Mouse (Mus musculus): ENCODE results near the gene St8sia6.
"Not testable (repeated sequence)": the region's sequence is repeated elsewhere in the genome, so short reads cannot be mapped to it uniquely, and the experiment has no call there.

St8sia6 gene

DNA sequence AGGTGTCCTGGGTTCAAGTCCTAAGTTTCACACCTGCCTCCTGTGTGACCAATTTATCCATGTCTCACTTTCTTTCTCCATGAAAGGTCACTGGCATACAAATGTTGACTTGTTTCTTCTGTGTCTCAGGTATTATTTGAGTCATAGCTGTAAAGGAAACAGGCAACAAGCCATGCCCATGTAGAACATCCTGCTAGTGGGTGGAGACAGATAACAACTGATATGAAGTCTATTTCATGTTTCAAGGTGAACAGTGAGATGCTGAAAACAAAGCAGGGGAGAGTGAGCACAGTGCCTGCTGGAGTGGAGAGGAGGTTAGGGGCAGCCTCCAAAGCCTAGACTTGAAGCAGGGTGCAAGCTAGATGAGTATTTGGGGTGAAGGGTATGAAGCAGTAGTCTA is 33.5 kb downstream of the St8sia6 start:
- no peak for DNase-seq

DNA sequence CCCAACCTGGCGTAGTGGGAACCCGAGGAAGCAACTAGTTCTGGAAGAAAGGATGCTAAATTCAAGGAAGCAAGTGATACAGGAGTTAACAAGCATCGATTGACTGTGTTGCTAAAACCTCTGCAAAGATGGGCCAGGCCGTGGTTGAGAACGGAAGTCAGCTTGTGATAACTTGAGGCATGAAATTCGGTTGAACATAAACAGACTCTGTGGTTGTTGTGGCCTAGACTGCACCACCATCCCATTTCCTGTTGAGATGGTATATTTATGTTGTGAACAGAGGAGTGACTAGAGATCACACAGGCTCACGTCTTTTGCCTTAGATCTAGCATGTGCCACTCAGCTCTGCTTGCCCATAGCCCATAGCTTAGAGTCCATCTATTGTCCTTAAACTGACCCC is 36.5 kb downstream of the St8sia6 start:
- peak; percentile 22 for DNase-seq

DNA sequence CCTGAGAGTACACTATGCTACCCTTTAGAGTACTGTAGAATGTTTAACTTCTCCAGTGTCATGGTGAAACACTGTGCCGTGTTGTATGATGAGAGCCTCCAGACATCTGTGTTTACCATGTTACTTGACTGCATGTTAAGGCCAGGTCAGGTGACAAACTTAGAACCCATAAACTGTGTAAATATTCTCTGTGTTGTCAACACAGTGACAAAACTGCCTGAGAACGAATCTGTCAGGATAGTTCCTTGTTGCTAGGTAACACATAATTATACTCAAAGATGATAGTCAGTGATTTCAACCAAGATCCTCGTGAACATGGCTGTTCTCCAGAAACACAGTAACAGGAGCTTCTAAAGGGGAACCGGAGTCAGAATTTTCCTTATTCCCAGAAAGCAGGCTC is 38.1 kb downstream of the St8sia6 start:
- DNase-seq, result no peak

DNA sequence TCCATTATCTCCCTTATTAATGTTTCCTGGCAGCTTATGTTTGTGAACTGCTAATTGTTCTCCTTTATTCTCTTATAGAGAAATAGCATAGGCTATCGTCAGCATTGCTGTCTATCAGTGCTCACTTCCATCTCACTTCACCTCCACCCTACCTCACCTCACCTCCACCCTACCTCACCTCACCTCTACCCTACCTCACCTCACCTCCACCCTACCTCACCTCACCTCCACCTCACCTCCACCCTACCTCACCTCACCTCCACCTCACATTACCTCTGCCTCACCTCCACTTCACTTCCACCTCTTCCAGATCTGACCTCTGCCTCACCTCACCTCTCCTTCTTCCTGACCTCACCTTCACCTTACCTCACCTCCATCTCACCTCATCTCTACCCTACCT is 42.2 kb downstream of the St8sia6 start:
- DNase-seq, result no peak

DNA sequence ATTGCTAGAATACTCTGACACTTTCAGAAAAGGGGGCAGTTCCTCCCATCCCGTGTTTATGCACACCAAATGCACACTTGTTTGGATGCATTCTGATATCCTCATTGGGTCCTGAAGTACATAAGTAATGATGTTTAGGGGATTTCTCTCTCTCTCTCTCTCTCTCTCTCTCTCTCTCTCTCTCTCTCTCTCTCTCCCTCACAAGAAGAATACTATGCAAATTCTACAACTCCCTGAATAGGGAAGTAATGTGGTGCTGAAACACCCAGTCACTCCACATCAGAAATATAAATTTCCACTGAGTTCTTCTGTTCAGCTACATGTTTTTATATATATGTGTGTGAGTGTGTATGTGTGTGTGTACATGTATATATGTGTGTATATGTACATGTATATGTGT is 43.1 kb downstream of the St8sia6 start:
- no peak for DNase-seq

DNA sequence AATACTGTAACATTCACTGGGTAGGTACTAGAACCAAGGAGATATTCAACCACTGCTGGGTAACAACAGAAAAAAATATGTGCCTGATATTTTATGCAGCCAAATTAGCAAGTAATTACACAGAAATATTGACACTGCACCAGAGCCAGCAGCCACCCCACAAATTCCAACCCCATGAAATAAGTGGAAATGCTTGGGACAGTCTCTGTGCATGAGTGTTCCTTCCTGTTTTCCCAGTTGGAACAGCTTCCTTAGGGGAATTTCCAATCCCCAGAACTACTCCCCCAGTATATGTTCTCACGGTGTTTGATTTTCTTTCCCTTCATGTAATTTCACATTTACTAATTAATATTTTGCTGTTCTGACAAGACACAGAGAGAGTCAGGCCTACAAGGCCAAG is 43.8 kb downstream of the St8sia6 start:
- DNase-seq, result no peak

DNA sequence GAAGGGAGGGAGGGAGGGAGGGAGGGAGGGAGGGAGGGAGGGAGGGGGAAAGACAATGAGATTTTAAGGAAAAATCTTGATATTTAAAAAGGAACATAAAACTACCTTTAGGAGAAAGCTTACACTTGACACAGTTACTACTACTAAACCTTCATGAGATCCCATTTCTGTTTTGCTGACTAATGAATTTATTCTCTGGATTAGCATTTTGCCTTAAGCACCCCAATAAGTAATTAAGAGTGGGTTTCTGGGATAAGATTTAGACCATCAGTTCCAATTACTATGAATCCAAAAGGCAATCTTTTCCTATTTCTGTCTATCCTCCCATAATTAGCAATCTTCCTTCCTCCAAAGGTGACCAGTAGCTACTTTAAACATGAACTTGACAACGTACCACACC is 44.7 kb downstream of the St8sia6 start:
- no peak for DNase-seq

DNA sequence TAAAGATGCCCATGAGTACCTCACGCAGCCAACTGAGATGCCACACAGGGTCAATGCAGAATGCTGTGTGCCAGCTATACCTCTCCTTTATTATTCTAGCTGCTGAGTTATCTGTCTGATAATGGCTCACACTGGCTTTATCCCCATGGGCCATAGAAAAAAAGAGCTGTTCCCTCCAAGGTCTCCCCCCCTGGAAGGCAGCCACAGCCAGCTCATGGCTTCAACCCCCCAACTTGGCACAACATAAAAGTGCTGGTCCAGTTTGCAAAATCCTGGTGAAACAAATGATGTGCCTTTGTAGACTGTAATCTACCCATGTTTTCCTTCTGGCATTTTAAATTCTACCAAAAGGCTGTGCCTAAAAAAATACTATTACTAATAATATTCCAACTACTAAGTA is 46.3 kb downstream of the St8sia6 start:
- DNase-seq, result no peak

DNA sequence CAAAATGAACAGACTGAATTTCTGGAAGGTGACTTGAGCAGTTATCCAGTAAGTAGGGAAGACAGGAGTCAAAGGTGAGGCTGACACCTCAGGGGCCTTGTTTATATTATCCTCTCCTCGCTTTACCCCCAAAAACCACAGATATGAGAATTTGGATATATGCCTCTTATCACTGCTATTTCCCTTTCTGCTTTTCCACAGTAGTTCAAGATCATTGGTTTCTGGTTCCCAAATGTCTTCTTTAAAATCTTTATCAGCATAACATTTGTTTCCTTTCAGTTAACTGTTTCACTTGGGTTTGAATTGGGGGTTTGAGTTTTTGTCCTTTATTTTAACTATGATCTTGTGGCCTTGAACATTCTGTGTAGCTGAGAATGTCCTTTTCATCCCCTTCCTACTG is 47.8 kb downstream of the St8sia6 start:
- DNase-seq, result no peak

DNA sequence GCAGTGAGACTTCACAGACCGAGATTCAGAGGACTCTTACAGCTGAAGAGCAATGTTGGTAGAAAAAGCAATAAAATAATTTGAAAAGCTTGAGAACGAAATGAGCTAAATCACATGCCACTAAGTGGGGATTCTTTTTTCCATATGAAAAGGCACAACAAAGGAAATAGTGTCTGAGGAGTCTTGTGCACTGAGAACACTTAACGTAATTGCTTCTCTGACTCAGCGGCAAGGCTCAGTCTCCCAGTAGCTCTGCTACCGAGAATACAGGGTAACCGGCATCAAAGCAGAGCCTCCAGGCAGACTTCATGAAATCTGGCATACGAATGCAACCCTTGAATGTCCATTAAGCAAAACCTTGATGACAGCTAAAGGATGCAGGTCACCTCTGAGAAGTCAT is 55.2 kb downstream of the St8sia6 start:
- DNase-seq, result no peak

DNA sequence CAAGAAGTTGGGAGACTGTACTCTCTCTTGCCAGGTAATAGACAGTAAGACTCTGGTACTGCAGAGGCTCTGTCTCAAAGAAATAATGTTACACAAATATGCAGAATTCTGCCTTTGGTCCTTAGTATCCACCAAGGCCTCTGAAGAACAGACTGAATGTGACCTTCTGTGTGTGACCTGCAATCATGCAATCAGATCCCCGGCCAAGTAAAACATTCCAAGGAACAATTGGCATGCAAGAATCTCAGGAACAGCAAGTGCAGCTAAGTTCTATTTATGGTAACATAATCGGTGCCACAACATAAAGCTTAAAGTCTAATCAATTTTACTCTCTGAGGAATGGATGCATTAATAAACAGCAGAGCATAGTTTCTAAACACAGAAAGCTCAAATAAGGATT is 66.0 kb downstream of the St8sia6 start:
- peak; percentile 4 for DNase-seq

DNA sequence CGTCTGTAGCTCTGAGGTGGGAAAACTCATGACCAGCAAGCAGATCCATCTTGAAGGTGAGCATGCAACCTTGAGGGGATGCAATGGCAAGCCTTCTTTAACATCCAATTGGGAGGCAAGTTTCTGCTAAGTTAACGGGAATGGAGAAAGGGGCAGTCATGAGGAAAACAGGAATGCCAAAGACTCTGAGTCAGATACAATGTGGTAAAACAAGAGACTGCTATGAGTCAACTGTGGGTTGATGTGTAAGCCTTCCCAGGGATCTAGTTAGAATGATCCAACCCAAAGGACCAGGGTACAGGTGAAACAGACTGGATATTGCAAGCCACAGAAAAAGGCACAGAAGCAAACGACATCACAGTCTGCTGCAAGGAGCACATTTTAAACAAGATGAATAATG is 68.3 kb downstream of the St8sia6 start:
- DNase-seq, result no peak

DNA sequence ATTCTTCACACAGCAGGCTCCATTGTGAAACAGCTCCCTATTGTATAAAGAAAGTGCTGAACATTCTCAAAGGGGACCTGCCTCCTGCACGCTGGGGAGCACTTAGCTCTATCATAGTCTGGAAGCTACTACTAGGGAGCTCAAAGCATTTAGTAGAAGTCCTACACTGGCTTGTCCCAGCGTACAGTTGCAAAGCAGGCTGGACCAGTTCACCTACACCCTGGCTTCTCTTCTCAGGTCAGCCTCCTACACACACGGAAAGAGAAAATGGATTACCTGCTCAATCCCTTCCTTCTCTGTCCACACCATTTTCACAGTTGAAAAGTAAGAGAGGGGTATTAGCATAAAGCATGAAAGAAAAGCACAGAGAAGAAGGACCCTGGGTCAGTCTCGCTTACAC is 71.6 kb downstream of the St8sia6 start:
- DNase-seq, result peak; percentile 15

DNA sequence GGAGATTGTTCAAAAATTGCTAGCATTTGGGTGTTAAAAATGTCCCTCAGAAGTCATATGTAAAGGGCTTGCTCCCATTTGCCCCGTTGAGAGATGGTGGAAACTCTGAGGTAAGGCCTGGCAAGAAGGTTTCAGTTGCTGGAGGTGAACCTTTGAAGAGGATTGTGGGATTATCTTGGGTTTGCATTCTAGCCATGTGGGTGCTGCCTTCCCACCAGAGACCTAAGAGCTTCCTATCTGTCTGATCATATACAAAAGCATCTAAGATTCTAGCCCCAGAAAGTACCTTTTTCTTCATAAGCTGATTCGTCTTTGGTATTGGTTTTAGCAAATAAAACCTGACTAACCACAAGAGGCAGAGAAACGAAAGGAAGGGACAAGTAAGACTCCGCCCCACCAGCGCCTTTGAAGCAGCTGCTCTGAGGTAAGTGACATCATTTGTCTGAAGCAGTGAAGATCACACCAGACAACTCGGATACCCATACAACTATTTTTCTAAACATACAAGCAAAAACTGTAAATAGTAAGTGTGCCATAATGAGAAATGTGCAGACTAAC is 75.2 kb downstream of the St8sia6 start:
- no peak for DNase-seq

DNA sequence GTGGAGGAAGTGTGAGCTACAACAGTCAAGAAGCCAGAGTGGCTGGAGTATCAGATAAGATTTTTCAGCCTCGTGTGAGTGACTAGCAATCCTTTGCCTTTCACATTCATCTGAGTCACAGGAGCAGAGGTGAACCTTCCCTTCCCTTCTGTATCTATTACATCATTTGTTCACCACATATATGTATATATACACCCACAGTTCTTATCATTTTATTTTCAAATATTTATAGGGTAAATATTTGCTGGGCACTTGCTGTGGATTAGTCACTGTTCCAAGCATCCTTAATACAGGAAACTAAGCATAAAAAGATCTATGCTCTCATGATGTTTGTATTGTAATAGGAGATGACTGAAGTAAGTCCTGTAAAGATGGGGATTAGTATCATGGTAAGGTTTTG is 85.1 kb downstream of the St8sia6 start:
- DNase-seq, result no peak

DNA sequence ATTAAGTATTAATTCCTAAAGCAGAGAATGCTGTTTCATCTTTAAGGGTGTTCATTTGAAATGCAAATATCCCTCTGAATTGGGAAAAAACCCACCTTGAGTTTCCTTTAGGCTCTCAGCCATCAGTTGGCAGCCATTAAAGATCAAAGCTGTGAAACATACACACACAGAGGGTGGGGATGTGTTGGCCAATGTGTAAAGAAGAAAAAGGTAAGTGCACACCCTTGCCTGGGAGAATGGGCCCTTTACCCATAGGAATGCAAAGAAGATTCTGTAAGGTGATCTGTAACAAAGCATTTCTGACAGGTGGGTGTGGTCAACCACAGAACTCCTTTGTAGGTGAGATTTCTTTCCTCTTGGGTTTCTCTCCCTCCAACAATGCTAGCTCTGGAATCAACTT is 96.3 kb downstream of the St8sia6 start:
- DNase-seq, result no peak

DNA sequence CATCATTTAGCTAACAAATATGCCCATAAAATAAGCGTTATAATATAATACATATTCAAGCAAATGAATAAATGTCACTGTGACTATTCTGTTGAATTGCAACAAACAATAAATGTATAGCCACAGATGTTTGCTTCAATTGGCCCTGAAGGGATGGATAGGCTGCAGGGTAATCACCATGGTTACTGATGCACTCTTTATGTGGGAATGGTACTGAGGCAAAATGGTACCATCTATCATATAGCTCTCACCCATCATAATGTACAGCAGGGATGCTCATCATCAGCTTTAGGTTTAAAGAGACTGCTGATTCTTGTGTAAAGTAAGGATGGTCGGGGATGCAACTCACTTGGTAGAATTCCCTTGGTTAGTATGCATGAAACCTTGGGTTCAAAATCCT is 99.4 kb downstream of the St8sia6 start:
- no peak for DNase-seq

DNA sequence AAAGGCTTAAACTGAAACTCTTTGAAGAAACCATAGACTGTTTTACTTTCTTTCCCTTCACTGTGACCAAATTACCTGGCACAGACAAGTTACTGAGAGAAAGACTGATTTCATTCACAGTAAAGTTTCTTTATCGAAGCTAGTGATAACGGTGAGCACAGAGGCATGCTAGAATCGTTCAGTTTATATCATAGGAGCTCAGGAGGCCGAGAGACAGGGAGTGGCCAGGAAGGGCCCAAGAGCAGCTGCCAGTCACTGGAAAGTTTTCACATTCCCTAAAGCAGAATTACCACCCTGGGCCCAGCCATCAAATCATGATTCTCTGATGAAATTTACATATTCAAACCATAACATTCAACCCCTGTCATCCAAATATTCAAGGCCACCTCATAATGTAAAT is 109.5 kb downstream of the St8sia6 start:
- DNase-seq, result no peak

DNA sequence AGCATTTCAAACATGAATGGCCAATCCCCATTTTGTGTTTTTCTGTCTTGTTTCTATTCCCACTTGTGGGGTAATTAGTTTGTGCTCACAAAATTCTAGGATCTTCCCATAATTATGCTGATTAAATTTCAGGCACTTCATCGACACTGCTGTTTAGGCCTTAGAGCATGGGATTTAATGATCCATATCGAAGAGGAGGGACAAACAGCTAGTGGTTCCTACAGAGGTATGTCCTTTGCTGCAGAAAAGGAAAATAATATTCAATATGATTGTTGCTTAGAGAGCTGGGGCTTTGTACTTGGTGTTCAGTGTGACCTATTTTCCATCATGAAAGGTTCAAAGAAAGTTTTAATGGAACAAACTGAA is 110.7 kb downstream of the St8sia6 start:
- no peak for DNase-seq

DNA sequence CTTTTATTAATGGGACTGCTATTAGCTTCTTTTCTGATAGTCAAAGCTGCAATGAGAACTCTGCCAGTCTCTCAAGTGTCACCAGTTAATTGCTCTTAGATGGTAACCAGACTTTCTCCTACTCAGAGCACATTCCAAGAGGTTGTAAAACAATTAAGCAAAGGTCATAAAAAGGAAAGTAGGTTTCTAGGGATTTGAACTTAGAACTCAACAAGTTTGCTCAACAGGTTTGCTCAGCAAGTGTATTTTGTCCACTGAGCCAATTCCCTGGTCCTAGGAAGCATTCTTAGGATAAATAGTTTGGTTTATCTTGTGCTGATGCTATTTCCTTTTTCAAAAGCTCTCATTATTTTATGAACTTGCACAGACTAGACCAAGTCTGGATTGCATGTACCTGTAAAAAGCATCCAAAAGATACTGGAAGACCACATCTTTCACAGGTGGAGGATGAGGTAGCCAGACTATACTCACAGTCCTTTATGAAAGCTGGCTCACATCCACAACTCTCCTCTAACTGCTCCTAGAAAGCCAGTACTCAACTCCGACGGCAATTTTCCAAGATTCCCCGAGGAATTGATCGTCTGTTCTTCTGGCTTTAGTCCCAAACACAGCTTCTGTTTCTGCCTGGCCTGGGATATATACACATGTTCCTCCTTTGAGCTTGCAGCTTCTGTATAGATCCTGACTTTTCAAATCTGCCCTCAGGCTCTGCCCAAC is 111.2 kb downstream of the St8sia6 start:
- no peak for DNase-seq

DNA sequence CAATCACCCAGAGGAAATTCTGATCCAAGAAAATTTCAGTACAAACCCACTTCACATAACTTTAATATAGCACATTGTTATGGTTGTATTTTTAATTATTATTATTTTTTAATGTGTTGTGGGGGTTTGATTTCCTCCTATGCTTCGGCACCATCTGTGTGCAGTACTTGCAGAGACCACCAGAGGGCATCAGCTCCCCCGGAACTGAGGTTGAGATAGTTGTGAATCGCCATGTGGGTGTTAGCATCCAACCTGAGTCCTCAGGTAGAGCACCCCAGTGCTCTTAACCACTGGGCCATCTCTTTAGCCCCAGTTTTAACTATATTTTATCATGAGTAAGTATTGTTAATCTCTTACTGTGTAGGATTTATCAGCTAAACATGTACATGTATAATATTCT is 120.9 kb downstream of the St8sia6 start:
- peak; percentile 36 for DNase-seq

DNA sequence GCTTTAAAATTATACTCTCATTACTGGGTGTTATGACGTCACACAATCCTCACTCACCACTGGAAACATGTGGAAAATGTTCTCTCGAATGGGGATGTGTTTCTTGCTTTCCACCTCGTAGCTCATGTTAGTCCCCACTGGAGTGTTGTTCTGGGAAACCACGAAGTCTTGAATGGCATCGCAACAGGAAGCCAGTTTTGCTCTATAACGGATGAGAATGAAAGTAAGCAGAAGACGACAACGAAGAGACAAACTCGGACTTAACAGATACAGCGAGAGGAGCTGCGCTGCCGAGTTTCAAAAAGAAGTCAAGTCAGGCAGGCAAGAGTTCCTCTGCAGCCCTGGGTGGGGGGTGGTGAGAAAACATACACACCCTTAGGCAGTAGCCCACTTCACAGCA is 121.4 kb downstream of the St8sia6 start:
- DNase-seq, result no peak

DNA sequence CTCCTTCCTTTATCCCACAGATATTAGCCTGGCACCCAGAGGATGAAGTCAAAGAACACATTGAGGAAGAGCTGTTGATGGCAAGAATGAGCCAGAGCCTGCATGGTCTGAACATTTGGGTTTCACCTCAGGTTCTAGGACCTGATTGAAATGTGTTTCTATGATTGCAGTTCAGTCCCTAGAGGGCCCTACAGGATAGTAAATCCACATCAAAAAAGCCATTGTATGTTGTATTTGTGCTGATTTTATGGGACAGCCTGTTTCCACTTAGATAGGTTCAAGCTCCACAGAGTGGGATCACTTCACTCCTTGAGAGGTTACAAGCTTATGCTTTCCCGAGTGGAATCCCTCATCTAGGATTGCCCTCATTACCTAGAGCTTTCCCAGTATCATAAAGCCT is 159.0 kb downstream of the St8sia6 start:
- no peak for DNase-seq

DNA sequence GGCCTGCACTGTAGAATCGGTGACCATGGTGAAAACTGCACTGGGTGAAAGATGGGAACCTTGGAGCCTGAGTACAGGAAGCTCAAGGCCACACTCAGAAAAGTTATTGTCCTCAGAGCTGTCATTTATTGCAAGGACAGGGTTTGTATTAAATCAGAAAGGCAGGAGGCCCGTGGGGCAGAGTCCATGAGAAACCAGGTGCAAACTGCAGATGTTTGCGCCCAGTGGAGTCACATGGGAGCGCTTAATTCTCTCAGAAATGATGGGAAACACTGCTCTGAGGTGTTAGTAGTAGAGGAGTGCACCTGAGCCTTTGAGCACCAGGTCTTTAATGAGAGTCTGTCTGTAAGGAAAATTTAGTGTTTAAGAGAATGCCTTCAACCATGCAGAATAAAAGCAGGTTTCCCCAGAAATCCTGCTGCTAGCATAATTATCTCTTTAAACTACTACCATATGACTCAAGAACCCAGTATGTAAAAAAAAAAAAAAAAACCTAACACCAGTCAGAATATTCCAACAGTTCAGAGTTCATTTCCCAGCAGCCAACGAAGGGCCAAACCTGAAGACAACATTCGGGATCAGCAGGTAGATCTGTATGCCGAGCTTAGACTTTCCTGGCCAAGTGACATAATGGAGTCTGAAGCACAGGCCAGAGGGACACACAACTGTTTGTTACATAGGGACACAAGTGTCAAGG is 163.6 kb downstream of the St8sia6 start:
- DNase-seq, result no peak

DNA sequence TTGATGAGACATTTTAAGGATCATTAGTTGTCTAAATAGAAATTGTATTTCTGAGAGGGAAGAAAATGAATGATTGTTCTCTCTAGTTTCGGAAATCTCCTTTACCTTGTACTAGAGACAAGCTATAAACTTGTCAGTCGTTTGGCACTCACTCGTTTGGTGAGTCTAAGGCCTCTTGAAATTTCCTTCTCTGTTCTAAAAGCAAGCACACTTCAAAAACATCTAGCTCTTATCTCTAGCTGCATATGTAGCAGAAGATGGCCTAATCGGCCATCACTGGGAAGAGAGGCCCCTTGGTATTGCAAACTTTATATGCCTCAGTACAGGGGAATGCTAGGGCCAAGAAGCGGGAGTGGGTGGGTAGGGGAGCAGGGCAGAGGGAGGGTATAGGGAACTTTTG is 190.2 kb downstream of the St8sia6 start:
- DNase-seq, result not testable (repeated sequence)

Data from lung, postnatal 36 days (tissue).